Mouse (Mus musculus) kidney, adult 18-20 months (tissue): ENCODE measurements around the gene Wfikkn2.

Source experiments
- DNase-seq: peaks from one replicate; pipeline ENCODE4 v3.0.0; 2021

Gene Wfikkn2

DNA sequence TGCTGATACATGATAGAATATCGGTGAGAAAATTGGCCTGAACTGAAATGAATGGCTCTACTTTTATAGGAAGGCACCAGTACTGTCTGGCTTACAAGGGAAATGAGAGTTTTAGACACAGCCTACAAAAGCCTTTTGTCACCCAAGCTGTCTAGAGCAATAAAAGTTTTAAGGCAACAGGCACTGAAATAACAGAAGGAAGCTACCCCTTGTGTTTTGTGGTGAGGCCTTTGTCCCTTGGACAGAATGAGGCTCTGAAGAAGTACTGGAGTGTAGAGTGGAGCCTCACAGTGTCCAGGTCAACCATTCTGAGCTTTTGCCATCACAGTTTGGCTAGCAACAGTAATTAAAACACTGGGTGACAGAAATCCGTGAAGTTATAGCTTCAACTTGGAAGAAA is 29.6 kb downstream of the Wfikkn2 start:
- no peak for DNase-seq

- no peak for DNase-seq
These were observed 30.2 kb downstream of the Wfikkn2 start for GRCm38 (mm10) chr11:94215581-94215980.

GRCm38 (mm10) chr11:94213735-94214594 is 31.8 kb downstream of the Wfikkn2 start:
- peak; percentile 50 for DNase-seq

GRCm38 (mm10) chr11:94212997-94213396 is 32.8 kb downstream of the Wfikkn2 start:
- no peak for DNase-seq

DNA sequence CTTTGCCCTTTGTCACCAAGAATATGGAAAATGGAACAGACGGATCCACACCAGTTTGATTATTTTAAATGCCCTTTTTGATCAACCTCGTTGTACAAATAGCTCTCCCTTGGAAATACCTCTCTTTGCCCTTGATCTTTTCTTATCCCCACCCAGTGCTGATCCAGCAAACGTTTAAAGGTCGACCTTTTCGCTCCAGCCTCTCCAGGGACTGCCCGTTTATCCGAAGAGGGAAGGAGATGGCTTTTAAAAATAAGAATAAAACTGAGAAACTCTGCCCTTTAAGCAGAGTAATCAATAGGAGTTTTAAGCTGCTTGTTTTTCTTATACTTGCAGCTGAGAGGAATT is 33.3 kb downstream of the Wfikkn2 start:
- no peak for DNase-seq

DNA sequence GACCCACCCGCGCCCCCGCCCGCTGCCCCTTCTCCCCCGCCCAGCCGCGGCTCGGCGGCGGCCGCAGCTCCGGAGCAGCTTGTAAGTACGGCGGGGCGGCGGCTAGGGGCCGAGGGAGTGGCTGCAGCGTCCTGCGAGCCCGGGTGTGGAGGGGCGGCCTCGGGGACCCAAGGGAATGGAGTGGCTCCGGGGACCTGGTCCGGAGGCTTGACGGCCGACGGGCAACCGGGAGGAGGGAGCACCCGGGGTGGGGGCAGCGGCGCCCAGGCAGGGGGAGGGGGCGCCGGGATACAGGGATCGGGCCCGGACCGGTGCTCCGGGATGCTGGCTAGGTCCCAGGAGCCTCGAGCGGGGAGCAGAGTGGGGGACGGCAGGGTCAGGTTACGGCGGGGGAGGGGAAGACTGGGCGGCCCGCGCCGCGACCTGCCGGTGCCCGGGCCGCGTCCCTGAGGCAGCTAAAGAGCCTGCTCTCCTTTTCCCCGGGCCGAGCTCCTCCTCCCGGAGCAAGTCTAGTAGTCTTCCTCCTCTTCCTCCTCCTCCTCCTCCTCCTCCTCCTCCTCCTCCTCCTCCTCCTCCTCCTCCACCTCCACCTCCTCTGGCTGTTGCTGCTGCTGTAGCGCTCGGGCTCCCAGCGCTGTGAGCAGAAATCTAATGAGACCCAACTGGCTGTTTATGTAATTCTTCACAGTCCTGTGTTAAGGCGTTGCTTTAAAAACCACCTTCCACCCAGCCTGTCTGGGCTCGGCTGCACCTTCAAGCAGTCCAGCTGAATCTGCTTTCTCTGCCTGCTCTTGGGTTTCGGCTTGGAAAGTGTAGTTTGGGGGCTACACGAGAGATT is 33.9 kb downstream of the Wfikkn2 start:
- DNase-seq, result peak; percentile 79

- DNase-seq, result peak; percentile 94
These were observed 34.6 kb downstream of the Wfikkn2 start, which contains the start of gene Tob1 for GRCm38 (mm10) chr11:94211124-94211603. Gene Tob1, plus strand, starts transcription at chr11:94211454.

DNA sequence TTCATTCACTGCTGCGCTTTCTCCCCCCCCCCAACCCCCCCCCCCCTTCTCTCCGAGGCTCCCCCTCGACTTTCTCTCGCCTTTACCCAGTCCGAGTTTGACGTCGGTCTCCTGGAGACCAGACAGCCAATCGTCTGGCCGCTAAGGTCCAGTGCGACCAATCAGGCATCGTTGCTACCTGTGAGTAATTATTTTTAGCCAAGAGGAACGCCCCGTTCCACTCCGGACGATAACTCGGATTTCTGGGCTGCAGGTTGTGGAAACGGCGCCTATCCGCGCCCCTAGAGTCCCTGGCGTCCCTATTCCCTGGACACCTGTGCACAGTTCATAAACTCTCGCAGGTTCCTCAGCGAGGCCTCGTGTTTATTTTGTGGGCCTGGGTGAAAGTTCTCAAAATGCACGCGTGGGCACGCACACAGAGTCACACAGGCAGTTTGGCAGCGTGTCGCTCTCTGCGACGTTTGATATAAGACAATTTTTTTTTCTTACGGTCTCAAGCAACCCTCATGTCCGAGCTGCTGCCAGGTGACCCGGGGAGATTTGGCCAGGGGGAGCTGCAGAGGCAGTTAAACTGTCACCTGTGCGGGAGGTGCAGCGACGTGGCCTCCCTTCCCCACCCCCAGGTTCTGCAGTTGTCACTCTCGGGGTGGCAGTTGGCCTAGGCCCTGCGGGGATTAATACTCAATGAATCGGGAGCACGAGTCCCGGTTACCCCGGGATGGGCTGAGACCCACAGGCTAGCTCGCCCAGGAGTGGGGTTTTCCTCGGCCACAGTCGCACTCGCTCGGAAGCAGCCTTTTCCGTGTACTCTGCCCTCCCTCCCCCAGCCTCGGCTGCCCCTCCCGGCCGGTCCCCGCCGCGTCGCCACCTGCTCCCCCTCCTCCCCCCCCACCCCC is 35.4 kb downstream of the Wfikkn2 start:
- peak; percentile 92 for DNase-seq

- no peak for DNase-seq
These were observed 36.1 kb downstream of the Wfikkn2 start for GRCm38 (mm10) chr11:94209695-94210131.

- no peak for DNase-seq
These were observed 36.8 kb downstream of the Wfikkn2 start for GRCm38 (mm10) chr11:94208811-94209675.

- DNase-seq, result no peak
These were observed 39.2 kb downstream of the Wfikkn2 start for GRCm38 (mm10) chr11:94206398-94207114.

GRCm38 (mm10) chr11:94203066-94203465 is 42.7 kb downstream of the Wfikkn2 start:
- DNase-seq, result no peak

DNA sequence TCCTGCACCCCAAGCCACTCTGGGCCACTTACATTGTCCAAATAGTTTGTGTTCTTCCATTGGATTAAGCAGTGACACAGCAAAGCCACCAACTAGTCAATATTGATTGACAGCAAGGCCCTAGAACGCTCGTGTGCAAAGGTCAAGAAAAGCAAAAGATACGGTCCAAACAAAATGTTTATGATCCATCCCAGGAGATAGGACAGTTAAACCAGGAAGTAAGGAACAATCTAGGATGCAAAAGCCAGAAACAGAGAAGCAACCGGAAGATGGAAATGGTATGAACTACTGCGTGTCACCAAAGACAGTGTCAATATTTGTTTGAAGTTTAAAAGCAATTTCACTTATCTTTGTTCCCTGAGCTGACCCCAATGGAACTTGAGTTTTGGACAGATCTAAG is 43.7 kb downstream of the Wfikkn2 start:
- no peak for DNase-seq

DNA sequence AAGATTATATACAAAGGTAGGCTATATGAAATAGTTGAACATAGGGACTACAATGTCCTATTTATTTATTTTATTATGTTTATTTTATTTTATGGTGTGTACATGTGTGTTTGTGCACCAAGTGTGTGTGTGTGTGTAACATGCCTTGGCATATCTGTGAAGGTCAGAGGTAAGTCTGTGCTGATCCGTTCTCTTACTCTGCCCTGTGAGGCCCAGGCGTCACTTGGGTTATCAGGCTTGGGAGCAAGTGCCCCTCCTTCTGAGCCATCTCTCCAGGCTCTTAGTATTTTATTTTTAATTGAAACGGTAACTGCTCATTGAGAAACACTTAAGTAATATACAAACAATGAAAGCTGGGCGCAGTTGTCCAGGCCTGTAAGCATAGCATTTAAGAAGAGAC is 45.4 kb downstream of the Wfikkn2 start:
- no peak for DNase-seq

DNA sequence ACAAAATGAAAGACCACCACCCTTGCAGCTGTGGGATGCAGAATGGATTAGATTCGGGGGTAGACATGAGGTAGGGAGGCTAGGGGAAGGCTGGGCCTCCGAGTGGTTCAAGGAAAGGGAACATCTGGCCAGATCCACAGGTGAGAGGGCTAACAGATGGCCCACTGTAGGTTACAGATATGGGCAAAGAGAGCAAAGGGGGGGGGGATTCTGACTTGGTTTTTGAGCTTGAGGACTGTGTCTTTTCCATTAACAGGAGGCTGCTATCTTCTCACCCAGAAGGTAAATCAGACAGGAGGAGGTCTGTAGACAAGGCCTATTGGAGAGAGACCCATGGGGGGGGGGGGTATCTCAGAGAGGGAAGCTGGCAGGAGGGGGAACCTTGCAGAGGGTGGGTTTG is 46.0 kb downstream of the Wfikkn2 start:
- no peak for DNase-seq

GRCm38 (mm10) chr11:94198405-94199146 is 47.2 kb downstream of the Wfikkn2 start:
- no peak for DNase-seq

DNA sequence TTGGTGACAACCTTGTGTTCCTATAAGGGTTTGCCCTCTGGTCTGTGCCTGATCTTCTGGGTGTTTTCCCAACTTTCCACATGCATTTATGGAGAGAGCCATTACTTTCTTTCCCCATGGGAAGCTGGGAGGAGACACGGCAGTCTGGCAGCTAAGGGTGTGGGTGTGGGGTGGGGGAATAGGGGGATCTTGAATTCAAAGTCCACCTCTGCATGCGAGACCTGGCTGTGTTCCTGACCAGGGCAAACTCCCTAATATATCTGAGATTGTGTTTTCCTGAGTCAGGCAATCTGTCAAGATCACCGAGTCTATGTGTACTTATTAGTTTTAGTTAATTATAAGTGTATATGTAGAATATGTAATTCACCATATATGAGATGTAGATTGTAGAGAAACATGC is 49.5 kb downstream of the Wfikkn2 start:
- peak; percentile 28 for DNase-seq

- no peak for DNase-seq
These were observed 52.7 kb downstream of the Wfikkn2 start for GRCm38 (mm10) chr11:94193109-94193508.

GRCm38 (mm10) chr11:94190665-94191064 is 55.1 kb downstream of the Wfikkn2 start:
- DNase-seq, result no peak

DNA sequence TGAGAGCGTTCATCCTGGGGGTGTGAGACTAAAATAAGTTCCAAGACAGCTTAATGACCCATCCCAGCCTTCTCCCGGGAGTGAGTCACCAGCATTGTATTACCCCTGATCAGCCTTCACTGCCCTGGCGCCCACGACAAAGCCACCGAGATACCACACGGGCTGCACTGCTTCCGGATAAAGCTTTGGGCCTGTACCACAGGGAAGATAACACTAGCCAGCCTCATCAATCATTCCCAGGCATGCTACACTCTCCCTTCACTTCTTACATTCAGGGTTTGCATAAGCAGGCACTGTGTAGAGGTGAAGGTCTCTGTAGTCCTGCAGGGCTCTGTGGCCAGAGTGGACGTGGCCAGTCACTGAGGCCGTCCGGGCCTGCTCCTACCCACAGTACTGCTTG is 56.2 kb downstream of the Wfikkn2 start:
- no peak for DNase-seq
